Mouse (Mus musculus) hindbrain, embryonic 14.5 days (tissue): Measurements from ENCODE around the gene Hypk. TPM values are rescaled to one million over a fixed set of nuclear protein-coding genes. Genes with fewer than 3 reads are reported as not detected.

Experiments
- ATAC-seq: fragments of 200-750 bp; cut with Nextera tagmentation; 2 replicates; pipeline ENCODE4 v1.8.0; 2017; ENCODE audit warnings: moderate number of reproducible peaks, mild to moderate bottlenecking, moderate TSS enrichment, moderate library complexity; ENCODE audit not compliant: low FRiP score
- DNase-seq: peaks from one replicate; pipeline ENCODE4 v3.0.0-alpha.2; 2015; ENCODE audit warnings: low spot score
- H3K27ac ChIP-seq: fragments of 300-500 bp; sonication (generic); 2 replicates; pipeline ENCODE4 v1.5.1; 2014; ENCODE audit warnings: mild to moderate bottlenecking, moderate library complexity
- H3K27me3 ChIP-seq: fragments of 300-500 bp; sonication (generic); 2 replicates; pipeline ENCODE4 v1.6.1; 2014; ENCODE audit warnings: mild to moderate bottlenecking, low read length, mixed read lengths; ENCODE audit not compliant: control insufficient read depth, insufficient read depth
- H3K36me3 ChIP-seq: fragments of 300-500 bp; sonication (generic); replicated peaks from 2 replicates; pipeline ENCODE4 v1.6.1; 2014; ENCODE audit not compliant: control insufficient read depth, insufficient read depth
- H3K4me1 ChIP-seq: fragments of 300-500 bp; sonication (generic); replicated peaks from 2 replicates; pipeline ENCODE4 v1.6.1; 2014; ENCODE audit warnings: antibody characterized with exemption, low read length, mixed read lengths; ENCODE audit not compliant: control insufficient read depth, insufficient read depth
- H3K4me2 ChIP-seq: fragments of 300-500 bp; sonication (generic); replicated peaks from 2 replicates; pipeline ENCODE4 v1.6.1; 2014; ENCODE audit warnings: mild to moderate bottlenecking, moderate library complexity
- H3K4me3 ChIP-seq: fragments of 300-500 bp; sonication (generic); replicated peaks from 2 replicates; pipeline ENCODE4 v1.5.1; 2014; ENCODE audit warnings: mild to moderate bottlenecking, low read length
- H3K9ac ChIP-seq: fragments of 300-500 bp; sonication (generic); 2 replicates; pipeline ENCODE4 v1.6.1; 2014
- H3K9me3 ChIP-seq: fragments of 300-500 bp; sonication (generic); 2 replicates; pipeline ENCODE4 v1.6.1; 2016; ENCODE audit warnings: low read length; ENCODE audit not compliant: control insufficient read depth
- WGBS: fragments of 180-500 bp; shearing (Covaris S2); extraction: QIAGEN DNeasy Blood & Tissue Kit; methylation state at CpG from one replicate; pipeline ENCODE4 v1.1.7; 2014; 5-methylcytosine and 5-hydroxymethylcytosine counted together
- polyA plus RNA-seq: library from polyadenylated mRNA; unstranded; fragments of >200 nt; fragmentation: Nextera tagmentation; extraction: Ambion mirVana; gene quantifications from 2 replicates; pipeline ENCODE4 v1.2.1, GENCODE M21; 2014

Hypk gene
- polyA plus RNA-seq, 1 experiment from 2014 or later: 90.2 TPM

DNA sequence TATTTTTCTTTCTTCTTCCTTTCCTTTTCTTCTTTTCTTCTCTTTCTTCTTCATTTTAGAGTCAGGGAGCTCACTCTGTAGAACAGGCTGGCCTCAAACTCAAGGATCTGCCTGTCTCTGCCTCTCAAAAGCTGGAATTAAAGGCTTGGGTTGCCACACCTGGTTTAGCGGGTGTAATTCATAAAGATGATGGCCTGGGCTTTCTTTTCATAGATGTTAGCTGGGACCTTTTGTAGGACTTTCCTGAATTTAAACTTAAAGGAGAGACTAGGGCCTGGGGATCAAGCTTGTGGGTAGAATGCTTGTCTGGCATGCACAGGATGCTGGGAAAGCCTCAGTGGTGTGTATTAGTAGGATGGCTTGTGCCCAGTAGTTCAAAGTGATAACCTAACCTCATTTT is 8.9 kb upstream of the Hypk start, which contains the start of gene Ell3:
Ell3 (minus strand) TSS at position 101 of the 400 bp plus-strand sequence.
- Histone ChIP-seq H3K4me1 (peaks cover 12% of the 10 kb centered on the region; the same call in 1 of the 2 replicates), H3K27me3 (peaks cover 26% of the 10 kb centered on the region), H3K9ac (no peak within 1 kb of the TSS), H3K9me3 (no peaks in the 10 kb centered on the region), H3K36me3 (peaks cover 10% of the 10 kb centered on the region), H3K4me2 (0 out of 2 replicates have a peak within 1 kb of the TSS, but pooled peaks have one; percentile 51), H3K4me3 (no peak within 1 kb of the TSS), H3K27ac (no peak within 1 kb of the TSS)
- no peak for DNase-seq
- 93% methylated on average over 1 of the region's 1 CpGs for WGBS
- ATAC-seq: no peak

DNA sequence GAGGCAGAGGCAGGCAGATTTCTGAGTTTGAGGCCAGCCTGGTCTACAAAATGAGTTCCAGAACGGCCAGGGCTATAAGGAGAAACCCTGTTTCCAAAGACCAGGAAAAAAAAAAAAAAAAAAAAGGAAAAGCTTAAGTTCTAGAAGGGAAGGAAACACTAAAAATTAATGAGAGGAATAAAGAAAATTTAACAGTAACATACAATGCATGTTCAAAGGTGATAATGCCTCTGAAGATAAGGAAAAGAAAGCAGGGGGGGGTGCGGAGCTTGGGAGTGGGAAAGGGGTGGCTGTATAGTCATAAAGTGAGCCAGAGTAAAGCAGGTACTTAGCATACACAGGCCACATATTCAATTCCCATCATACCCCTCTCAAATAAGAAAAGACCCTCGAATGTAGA is 8.0 kb upstream of the Hypk start:
- ATAC-seq (no peak), DNase-seq (no peak)
- Histone ChIP-seq H3K4me2 (no peak overlapping the region), H3K27ac (no peak overlapping the region), H3K36me3 (0 out of 2 replicates have a peak, but pooled peaks cover 2% of the 10 kb centered on the region), H3K4me1 (peaks cover 13% of the 10 kb centered on the region; the same call in 1 of the 2 replicates), H3K9me3 (no peaks in the 10 kb centered on the region), H3K9ac (no peak overlapping the region), H3K4me3 (no peak overlapping the region), H3K27me3 (peaks cover 26% of the 10 kb centered on the region)
- 92% methylated on average over 3 of the region's 3 CpGs for WGBS

DNA sequence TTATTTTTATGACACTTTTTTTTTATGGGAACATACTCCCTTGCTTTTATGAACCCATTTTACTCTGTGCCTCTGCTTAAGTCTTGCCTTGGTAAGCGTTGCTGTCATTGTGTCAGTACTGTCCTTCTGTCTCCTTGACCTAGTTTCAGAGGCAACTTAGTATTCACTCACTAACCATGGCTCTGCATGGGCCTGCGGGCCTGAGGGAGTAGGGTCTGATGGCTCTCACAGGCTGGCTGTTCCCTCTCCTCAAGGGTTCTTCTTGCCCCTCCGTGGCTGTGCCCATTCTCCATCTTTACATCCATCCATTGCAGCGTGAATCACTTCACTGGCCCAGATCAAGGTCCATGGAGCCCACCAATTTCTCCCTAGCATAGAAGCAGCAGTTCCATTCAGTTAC is 6.6 kb upstream of the Hypk start:
- Histone ChIP-seq H3K4me2 (no peak overlapping the region), H3K27me3 (peaks cover 16% of the 10 kb centered on the region), H3K36me3 (no peaks in the 10 kb centered on the region; the same call in 1 of the 2 replicates), H3K27ac (no peak overlapping the region), H3K9ac (no peak overlapping the region), H3K4me1 (peaks cover 25% of the 10 kb centered on the region), H3K4me3 (no peak overlapping the region), H3K9me3 (no peaks in the 10 kb centered on the region)
- ATAC-seq: no peak
- DNase-seq: no peak
- 83% methylated on average over 4 of the region's 4 CpGs for WGBS

DNA sequence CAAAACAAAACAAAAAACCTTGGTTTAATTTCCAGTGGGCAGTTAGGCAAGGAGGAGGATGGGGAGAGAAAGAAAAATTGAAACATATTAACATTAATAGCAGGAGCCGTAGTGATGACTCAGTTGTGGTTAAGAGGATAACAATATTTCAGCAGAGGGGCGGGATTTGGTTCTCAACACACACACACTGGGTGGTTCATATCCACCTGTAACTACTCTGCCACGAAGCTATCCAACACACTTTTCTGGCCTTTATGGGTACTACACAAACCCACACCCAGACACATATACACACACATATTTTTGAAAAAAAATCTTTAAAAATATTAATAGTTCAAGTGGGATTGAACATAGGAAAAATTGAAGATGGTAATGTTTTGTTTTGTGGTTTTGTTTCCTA is 6.1 kb upstream of the Hypk start:
- WGBS: 82% methylated on average over 3 of the region's 3 CpGs
- no peak for ATAC-seq

DNA sequence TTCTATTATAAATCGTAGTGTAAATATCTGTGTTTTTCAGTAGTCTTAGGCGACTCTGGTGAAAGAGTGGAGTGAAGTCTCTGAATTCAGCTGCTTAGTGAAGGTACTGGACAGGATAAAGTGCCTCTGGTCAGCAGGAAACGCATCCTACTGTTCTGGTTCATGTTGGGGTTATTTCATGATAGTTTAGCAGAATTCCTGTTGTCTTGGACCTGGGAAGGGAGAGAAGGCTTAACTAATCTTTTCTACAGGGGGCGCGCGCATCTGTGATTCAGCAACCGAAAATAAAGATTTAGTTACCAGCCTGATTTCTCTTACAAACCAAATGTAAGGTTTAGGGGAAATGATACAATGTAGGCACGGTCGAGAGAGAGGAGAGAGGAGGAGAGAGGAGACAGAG is 5.0 kb upstream of the Hypk start:
- Histone ChIP-seq H3K36me3 (peaks cover 11% of the 10 kb centered on the region), H3K27ac (peak overlapping the region; percentile 40; the same call in 1 of the 2 replicates), H3K4me3 (peak overlapping the region; percentile 95), H3K4me1 (peaks cover 15% of the 10 kb centered on the region), H3K4me2 (peak overlapping the region; percentile 95), H3K9me3 (no peaks in the 10 kb centered on the region), H3K9ac (peak overlapping the region; percentile 38), H3K27me3 (no peaks in the 10 kb centered on the region; the same call in 1 of the 2 replicates)
- no peak for DNase-seq
- no peak for ATAC-seq
- 17% methylated on average over 9 of the region's 9 CpGs for WGBS

More for the DNA sequence above, 6.1 kb upstream of the Hypk start:
- Histone ChIP-seq H3K27me3 (peaks cover 10% of the 10 kb centered on the region), H3K36me3 (peaks cover under 1% of the 10 kb centered on the region; the same call in 1 of the 2 replicates), H3K9me3 (no peaks in the 10 kb centered on the region), H3K4me3 (no peak overlapping the region), H3K4me2 (no peak overlapping the region), H3K27ac (no peak overlapping the region), H3K4me1 (peaks cover 23% of the 10 kb centered on the region), H3K9ac (no peak overlapping the region)
- no peak for DNase-seq

DNA sequence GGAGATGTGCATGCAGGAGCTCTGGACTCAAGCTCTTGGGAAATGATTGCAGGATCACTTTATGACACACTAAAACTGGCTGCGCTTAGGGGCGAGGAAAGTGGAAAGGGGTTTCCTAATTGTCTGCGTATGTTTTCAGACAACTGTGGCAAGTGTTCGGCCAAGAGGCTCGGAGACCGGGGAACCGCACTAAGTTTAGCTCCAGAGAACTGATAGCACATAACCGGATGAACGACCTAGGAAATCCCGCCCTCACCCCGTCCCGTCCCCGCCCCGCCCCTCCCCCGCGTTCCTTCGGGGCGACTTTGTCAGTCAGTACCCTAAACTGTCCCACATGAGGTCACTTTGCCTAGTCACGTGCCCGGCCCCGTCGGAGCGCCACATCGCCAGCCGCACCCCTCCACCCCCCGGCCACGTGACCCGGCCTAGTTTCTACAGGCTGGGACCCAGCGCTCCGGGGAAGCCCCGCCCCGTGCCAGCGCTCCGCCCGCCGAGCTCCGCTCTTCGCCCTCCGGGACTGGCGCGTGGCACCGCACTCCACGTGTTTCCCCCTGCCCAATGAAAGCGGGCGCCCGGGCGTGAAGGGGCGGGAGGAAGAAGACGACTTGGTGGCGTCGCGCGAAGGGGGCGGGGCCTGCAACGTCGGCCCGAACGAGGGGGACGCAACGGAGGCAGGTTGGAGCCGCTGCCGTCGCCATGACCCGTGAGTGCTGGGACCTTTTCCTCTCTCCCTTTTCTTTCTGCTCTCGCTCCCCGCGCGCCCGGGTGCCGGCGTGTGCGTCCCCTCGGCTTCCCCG is 4.2 kb upstream of the Hypk start, which contains the start of gene Serf2:
Serf2 (plus strand) TSS at position 457 of the 797 bp plus-strand sequence.
- Histone ChIP-seq H3K9me3 (no peaks in the 10 kb centered on the region), H3K4me3 (peak within 1 kb of the TSS; percentile 95), H3K27me3 (no peaks in the 10 kb centered on the region), H3K9ac (peak within 1 kb of the TSS; percentile 93), H3K4me1 (peaks cover 15% of the 10 kb centered on the region), H3K4me2 (peak within 1 kb of the TSS; percentile 95), H3K36me3 (peaks cover 11% of the 10 kb centered on the region), H3K27ac (peak within 1 kb of the TSS; percentile 93)
- peak; percentile 99 for ATAC-seq
- WGBS: under 1% methylated on average over 60 of the region's 74 CpGs
- peak; percentile 96 for DNase-seq

DNA sequence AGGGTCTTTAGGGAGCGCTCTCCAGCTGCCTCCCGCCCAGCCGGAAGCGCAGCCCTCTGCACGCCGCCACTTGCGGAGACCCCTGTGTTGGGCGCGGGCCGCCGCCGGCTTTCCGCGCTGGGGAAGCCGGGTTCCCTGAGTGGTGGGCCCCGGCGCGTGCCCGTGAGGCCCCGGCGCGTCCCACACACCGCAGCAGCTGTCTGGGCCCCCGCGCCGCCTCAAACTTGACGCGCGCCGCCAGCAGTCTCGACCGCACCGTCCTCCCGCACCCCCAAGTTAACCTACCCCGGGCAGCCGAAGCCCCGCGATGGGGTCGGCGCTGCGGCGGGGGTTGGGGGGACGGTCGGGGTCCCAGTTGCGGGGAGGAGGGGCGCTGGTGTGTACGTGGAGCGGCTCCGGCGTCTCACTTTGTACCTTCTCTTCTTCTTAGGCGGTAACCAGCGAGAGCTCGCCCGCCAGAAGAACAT is 3.5 kb upstream of the Hypk start:
- H3K36me3 ChIP-seq: peaks cover 11% of the 10 kb centered on the region
- WGBS: under 1% methylated on average over 43 of the region's 54 CpGs
- H3K4me2 ChIP-seq: peak overlapping the region; percentile 95
- peak overlapping the region; percentile 93 for H3K27ac ChIP-seq
- H3K9me3 ChIP-seq: no peaks in the 10 kb centered on the region
- H3K9ac ChIP-seq: peak overlapping the region; percentile 93
- H3K4me1 ChIP-seq: peaks cover 15% of the 10 kb centered on the region
- H3K4me3 ChIP-seq: peak overlapping the region; percentile 95
- DNase-seq (no peak), ATAC-seq (peak; percentile 75)
- no peaks in the 10 kb centered on the region for H3K27me3 ChIP-seq

DNA sequence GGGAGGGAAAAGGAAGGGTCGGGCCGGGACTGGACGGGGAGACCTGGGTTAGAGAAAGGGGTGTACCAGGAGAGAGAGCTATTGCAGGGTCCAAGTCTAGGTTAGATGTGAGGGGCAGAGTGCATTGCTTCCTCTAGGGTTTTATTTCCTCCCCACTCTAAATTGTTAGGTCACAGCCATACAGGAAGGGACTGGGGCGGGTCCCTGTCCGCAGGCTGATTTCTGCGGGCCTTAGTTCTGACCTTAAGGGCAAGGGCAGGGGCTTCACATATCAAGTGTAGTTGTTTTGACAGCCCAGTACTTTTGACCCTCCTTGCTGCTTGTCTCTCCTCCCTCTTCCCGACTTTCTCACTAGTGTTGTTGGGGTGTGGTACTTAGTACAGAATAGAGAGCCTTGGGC is 3.0 kb upstream of the Hypk start:
- Histone ChIP-seq H3K27ac (peak overlapping the region; percentile 93), H3K27me3 (no peaks in the 10 kb centered on the region), H3K9ac (peak overlapping the region; percentile 93), H3K9me3 (no peaks in the 10 kb centered on the region), H3K4me1 (peaks cover 15% of the 10 kb centered on the region), H3K4me3 (peak overlapping the region; percentile 95), H3K36me3 (peaks cover 11% of the 10 kb centered on the region), H3K4me2 (peak overlapping the region; percentile 95)
- DNase-seq (no peak), ATAC-seq (no peak)
- 4% methylated on average over 7 of the region's 7 CpGs for WGBS

DNA sequence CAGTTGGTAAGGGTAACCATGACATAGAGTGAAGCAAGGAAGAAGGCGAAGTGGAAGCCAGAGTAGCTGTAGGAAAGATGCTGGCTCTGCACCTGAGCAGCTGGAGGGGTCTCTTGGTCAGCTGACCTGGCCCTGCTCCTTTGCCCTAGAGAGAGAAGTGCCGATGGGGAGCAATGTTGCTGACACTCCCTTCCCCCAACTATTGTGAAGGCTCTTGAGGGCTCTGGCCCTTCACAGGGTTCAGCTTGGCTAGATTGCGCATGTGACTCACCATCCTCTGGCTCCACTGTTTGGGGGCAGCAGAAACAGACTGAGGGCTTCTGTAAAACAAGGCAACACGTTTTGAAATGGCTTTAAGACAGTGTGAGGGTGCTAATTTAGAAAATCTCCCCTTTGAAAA is 729 bp upstream of the Hypk start:
- DNase-seq (peak; percentile 22), ATAC-seq (no peak)
- Histone ChIP-seq H3K9ac (no peak overlapping the region), H3K27ac (no peak overlapping the region), H3K27me3 (no peaks in the 10 kb centered on the region), H3K9me3 (no peaks in the 10 kb centered on the region), H3K4me2 (no peak overlapping the region), H3K4me1 (peaks cover 20% of the 10 kb centered on the region), H3K4me3 (no peak overlapping the region), H3K36me3 (peaks cover 11% of the 10 kb centered on the region)
- WGBS: 82% methylated on average over 4 of the region's 4 CpGs
